Mouse (Mus musculus) CH12.LX (cell line): ENCODE data around the gene Slc9a3r1. TPM values are rescaled to one million over a fixed set of nuclear protein-coding genes. Genes with fewer than 3 reads are reported as not detected.

Experiments used
- DNase-seq: peaks from one replicate; pipeline ENCODE4 v3.0.0-alpha.2; 2013; ENCODE audit errors: extremely low read depth
- H3K27ac ChIP-seq: 2 replicates; pipeline ENCODE4 v1.5.1; 2012; ENCODE audit warnings: low read depth, mild to moderate bottlenecking, control low read depth, moderate library complexity; ENCODE audit not compliant: insufficient read depth
- H3K27me3 ChIP-seq: replicated peaks from 2 replicates; pipeline ENCODE3; 2012; ENCODE audit warnings: inconsistent platforms
- H3K36me3 ChIP-seq, 2 experiments: replicated peaks in 1 of 2; 2 replicates each; pipeline versions ENCODE3 to v1.6.1; 2012; ENCODE audit warnings: inconsistent platforms in 1 of 2, low read length in 1 of 2, mild to moderate bottlenecking in 1 of 2, mixed read lengths in 1 of 2, moderate library complexity in 1 of 2; ENCODE audit not compliant: control insufficient read depth in 1 of 2, insufficient read depth in 1 of 2
- H3K4me1 ChIP-seq, 2 experiments: 2 replicates each; pipeline ENCODE4 v1.6.1; 2012; ENCODE audit warnings: inconsistent platforms in 1 of 2, moderate library complexity in 1 of 2; ENCODE audit not compliant: insufficient read depth in 2 of 2, control insufficient read depth in 1 of 2
- H3K4me2 ChIP-seq: 2 replicates; pipeline ENCODE4 v1.6.1; 2012; ENCODE audit warnings: low read depth, mild to moderate bottlenecking, control low read depth; ENCODE audit not compliant: poor library complexity, insufficient read depth, severe bottlenecking
- H3K4me3 ChIP-seq, 3 experiments: fragments of 150-350 bp in 1 of 3; sonication (generic) in 1 of 3; replicated peaks in 1 of 3; 2 replicates each; pipeline versions ENCODE3 to v1.5.1; 2011 to 2012; ENCODE audit warnings: low read depth in 2 of 3, low read length in 2 of 3, mild to moderate bottlenecking in 2 of 3, moderate library complexity in 2 of 3, control low read depth in 1 of 3, improper control_type of control experiment in 1 of 3, inconsistent platforms in 1 of 3, mixed read lengths in 1 of 3; ENCODE audit not compliant: poor library complexity in 1 of 3
- H3K79me2 ChIP-seq: replicated peaks from 2 replicates; pipeline ENCODE4 v1.6.1; 2012; ENCODE audit warnings: mild to moderate bottlenecking, moderate library complexity; ENCODE audit not compliant: control insufficient read depth, poor library complexity, insufficient read depth, severe bottlenecking; ENCODE audit errors: extremely low read depth
- H3K9ac ChIP-seq: 2 replicates; pipeline ENCODE4 v1.6.1; 2012; ENCODE audit warnings: low read depth, mild to moderate bottlenecking, control low read depth, moderate library complexity; ENCODE audit not compliant: insufficient read depth
- H3K9me3 ChIP-seq: replicated peaks from 2 replicates; pipeline ENCODE3; 2012; ENCODE audit warnings: low read length, inconsistent platforms, mixed read lengths
- BHLHE40 ChIP-seq: IDR thresholded peaks from 2 replicates; pipeline ENCODE4 v1.6.1; 2011; ENCODE audit warnings: mild to moderate bottlenecking, low read depth, low read length, improper control_type of control experiment
- CHD2 ChIP-seq: IDR thresholded peaks from 2 replicates; pipeline ENCODE4 v1.6.1; 2011; ENCODE audit warnings: low read length, improper control_type of control experiment
- E2F4 ChIP-seq: IDR thresholded peaks from 2 replicates; pipeline ENCODE4 v1.6.1; 2011; ENCODE audit warnings: low read depth, low read length, improper control_type of control experiment; ENCODE audit not compliant: insufficient replicate concordance
- ELF1 ChIP-seq: IDR thresholded peaks from 2 replicates; pipeline ENCODE4 v1.6.1; 2014; ENCODE audit warnings: low read depth, mild to moderate bottlenecking, inconsistent platforms, low read length, improper control_type of control experiment
- EP300 ChIP-seq: IDR thresholded peaks from 2 replicates; pipeline ENCODE4 v1.6.1; 2011; ENCODE audit warnings: low read length, improper control_type of control experiment
- HCFC1 ChIP-seq: IDR thresholded peaks from 2 replicates; pipeline ENCODE4 v1.6.1; 2012; ENCODE audit warnings: low read depth, mild to moderate bottlenecking, inconsistent platforms, low read length, improper control_type of control experiment
- IRF4 ChIP-seq: IDR thresholded peaks from 2 replicates; pipeline ENCODE4 v1.6.1; 2014; ENCODE audit warnings: low read depth, mild to moderate bottlenecking, inconsistent platforms, low read length, improper control_type of control experiment
- JUN ChIP-seq: IDR thresholded peaks from 2 replicates; pipeline ENCODE4 v1.6.1; 2011; ENCODE audit warnings: low read depth, mild to moderate bottlenecking, low read length, improper control_type of control experiment, moderate library complexity; ENCODE audit not compliant: insufficient read depth
- JUND ChIP-seq: conservative IDR thresholded peaks from 2 replicates; pipeline ENCODE4 v1.6.1; 2011; ENCODE audit warnings: low read depth, low read length, improper control_type of control experiment
- KAT2A ChIP-seq: IDR thresholded peaks from 2 replicates; pipeline ENCODE4 v1.6.1; 2012; ENCODE audit warnings: low read length, improper control_type of control experiment, inconsistent platforms; ENCODE audit not compliant: insufficient replicate concordance
- MAZ ChIP-seq: IDR thresholded peaks from 2 replicates; pipeline ENCODE4 v1.6.1; 2012; ENCODE audit warnings: low read depth, mild to moderate bottlenecking, inconsistent platforms, low read length, improper control_type of control experiment, moderate library complexity
- MEF2A ChIP-seq: IDR thresholded peaks from 2 replicates; pipeline ENCODE4 v1.6.1; 2014; ENCODE audit warnings: low read depth, mild to moderate bottlenecking, inconsistent platforms, low read length, improper control_type of control experiment, borderline replicate concordance
- MXI1 ChIP-seq: IDR thresholded peaks from 2 replicates; pipeline ENCODE4 v1.6.1; 2011; ENCODE audit warnings: mild to moderate bottlenecking, low read depth, low read length, improper control_type of control experiment
- NELFE ChIP-seq: IDR thresholded peaks from 2 replicates; pipeline ENCODE4 v1.6.1; 2011; ENCODE audit warnings: low read depth, low read length, improper control_type of control experiment
- NRF1 ChIP-seq: IDR thresholded peaks from 2 replicates; pipeline ENCODE4 v1.6.1; 2014; ENCODE audit warnings: low read depth, mild to moderate bottlenecking, inconsistent platforms, low read length, improper control_type of control experiment, moderate library complexity
- POLR2A ChIP-seq: IDR thresholded peaks from 2 replicates; pipeline ENCODE4 v1.6.1; 2011; ENCODE audit warnings: low read depth, mild to moderate bottlenecking, improper control_type of control experiment, low read length
- POLR2AphosphoS2 ChIP-seq: IDR thresholded peaks from 2 replicates; pipeline ENCODE4 v1.6.1; 2011; ENCODE audit warnings: low read depth, low read length, improper control_type of control experiment
- SIN3A ChIP-seq: IDR thresholded peaks from 2 replicates; pipeline ENCODE4 v1.6.1; 2012; ENCODE audit warnings: low read length, improper control_type of control experiment, inconsistent platforms
- TBP ChIP-seq: conservative IDR thresholded peaks from 2 replicates; pipeline ENCODE4 v1.6.1; 2011; ENCODE audit warnings: low read depth, low read length, improper control_type of control experiment
- TCF12 ChIP-seq: IDR thresholded peaks from 2 replicates; pipeline ENCODE4 v1.6.1; 2014; ENCODE audit warnings: low read depth, mild to moderate bottlenecking, inconsistent platforms, low read length, improper control_type of control experiment
- USF1 ChIP-seq: IDR thresholded peaks from 2 replicates; pipeline ENCODE4 v1.6.1; 2014; ENCODE audit warnings: low read depth, mild to moderate bottlenecking, inconsistent platforms, low read length, improper control_type of control experiment
- USF2 ChIP-seq: conservative IDR thresholded peaks from 2 replicates; pipeline ENCODE4 v1.6.1; 2011; ENCODE audit warnings: low read depth, low read length, improper control_type of control experiment
- ZMIZ1 ChIP-seq: IDR thresholded peaks from 2 replicates; pipeline ENCODE4 v1.6.1; 2012; ENCODE audit warnings: low read depth, mild to moderate bottlenecking, inconsistent platforms, low read length, improper control_type of control experiment
- ZNF384 ChIP-seq: IDR thresholded peaks from 2 replicates; pipeline ENCODE4 v1.6.1; 2012; ENCODE audit warnings: low read depth, low read length, improper control_type of control experiment, inconsistent platforms
- dilution Hi-C: fragments of 300-500 bp; cut with MboI; formaldehyde crosslinking; loops from 2 replicates; pipeline ENCODE4 v1.14.3; 2020; ENCODE audit warnings: low sequenced_read_pairs; ENCODE audit not compliant: extremely low pct_unique_long_range_greater_than_20kb, extremely low pct_ligation_motif_present
- in situ Hi-C: fragments of 300-500 bp; cut with MboI; formaldehyde crosslinking; loops from 3 replicates; pipeline ENCODE4 v1.14.3; 2019; ENCODE audit warnings: low sequenced_read_pairs, low pct_ligation_motif_present, low pct_unique_long_range_greater_than_20kb, mixed read lengths
- polyA plus RNA-seq: library from polyadenylated mRNA; unstranded; fragments of >175 nt; gene quantifications from 2 replicates; pipeline ENCODE4 v1.2.1, GENCODE M21; 2012; ENCODE audit warnings: low read depth; ENCODE audit not compliant: insufficient read length
- total RNA-seq, 2 experiments: library from RNA; depleted of rRNA; stranded (reverse); fragments of 300-350 nt in 1 of 2; fragments of >200 nt in 1 of 2; gene quantifications; 2 replicates each; pipeline ENCODE4 v1.2.3; 2012 to 2014

The Slc9a3r1 gene
- total RNA-seq (2012; rRNA removed) (69.0 and 70.1 TPM in 2 replicates), total RNA-seq (2014; rRNA removed) (43.5 and 51.9 TPM in 2 replicates), polyA plus RNA-seq (63.7 and 64.6 TPM in 2 replicates)

DNA sequence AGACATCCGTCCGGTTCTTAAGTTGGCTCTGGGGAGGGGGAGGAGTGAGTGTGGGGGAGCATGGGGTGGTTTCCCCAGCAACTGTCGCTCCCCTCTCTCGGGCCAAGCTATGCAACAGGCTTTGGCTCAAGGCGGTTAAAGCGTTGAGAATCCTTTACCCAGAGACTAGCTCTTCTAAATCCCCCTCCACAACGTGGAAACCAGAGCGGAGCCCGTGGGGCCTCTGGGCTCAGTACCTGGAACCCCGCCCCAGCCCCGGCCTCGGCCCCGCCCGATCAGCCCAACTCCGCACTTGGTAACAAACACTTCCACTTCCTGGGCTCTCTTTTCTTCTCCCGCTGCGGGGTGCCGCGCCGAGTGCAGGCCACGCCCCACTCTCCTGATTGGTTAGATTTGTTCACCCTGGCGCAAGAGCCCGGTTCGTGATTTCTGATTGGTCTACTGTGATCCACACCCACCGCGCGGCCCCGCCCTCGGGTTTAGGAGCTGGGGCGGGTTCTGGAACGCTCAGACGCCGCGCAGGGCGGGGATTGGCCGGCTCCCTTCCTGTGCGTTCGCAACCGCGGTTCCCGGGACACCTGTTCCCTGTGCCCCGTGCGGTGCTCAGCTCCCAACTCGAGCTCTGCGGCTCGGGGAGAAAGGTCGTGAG is at the start of gene Slc9a3r1:
TSS of gene Slc9a3r1 (plus strand) at position 510 of the 649 bp plus-strand sequence.
- H3K27ac ChIP-seq = peak within 1 kb of the TSS; percentile 36
- DNase-seq = peak; percentile 100
- peaks cover 0 to 26% of the 10 kb centered on the region in 2 experiments for H3K36me3 ChIP-seq
- TF ChIP-seq MAZ = peak; percentile 87
- TF ChIP-seq CHD2 = peak; percentile 30; the same call in 1 of the 2 replicates
- peak; percentile 38; the same call in 1 of the 2 replicates for TF ChIP-seq E2F4
- TF ChIP-seq POLR2AphosphoS2 = peak; percentile 89
- TF ChIP-seq TBP = peak; percentile 80
- peak; percentile 97 for TF ChIP-seq ZMIZ1
- TF ChIP-seq USF2 = no peak
- TF ChIP-seq BHLHE40 = peak; percentile 13; the same call in 1 of the 2 replicates
- no peak for TF ChIP-seq EP300
- no peak for TF ChIP-seq USF1
- TF ChIP-seq ELF1 = peak; percentile 90
- TF ChIP-seq TCF12 = peak; percentile 65
- TF ChIP-seq MEF2A = no peak; the same call in 1 of the 2 replicates
- peak; percentile 48; the same call in 1 of the 2 replicates for TF ChIP-seq SIN3A
- TF ChIP-seq JUND = no peak
- TF ChIP-seq HCFC1 = peak; percentile 56; the same call in 1 of the 2 replicates
- peak; percentile 55 for TF ChIP-seq NRF1
- TF ChIP-seq ZNF384 = no peak
- TF ChIP-seq NELFE = peak; percentile 98
- TF ChIP-seq IRF4 = no peak; the same call in 1 of the 2 replicates
- no peak for TF ChIP-seq KAT2A
- peak; percentile 18; the same call in 1 of the 2 replicates for TF ChIP-seq MXI1
- TF ChIP-seq JUN = no peak
- peak; percentile 100 for TF ChIP-seq POLR2A
- peaks cover 40% of the 10 kb centered on the region for H3K79me2 ChIP-seq
- H3K27me3 ChIP-seq = no peaks in the 10 kb centered on the region
- peak within 1 kb of the TSS; percentile 69 to 98 (median 86) for H3K4me3 ChIP-seq
- peaks cover 20 to 59% of the 10 kb centered on the region in 2 experiments for H3K4me1 ChIP-seq
- H3K9ac ChIP-seq = peak within 1 kb of the TSS; percentile 46
- dilution Hi-C loops = no loop called here
- peaks cover 8% of the 10 kb centered on the region for H3K9me3 ChIP-seq
- in situ Hi-C loops = loop anchor here (5.0 kb wide), 3 partner anchors 34 to 109 kb away; no protein-coding TSS in a partner anchor
- H3K4me2 ChIP-seq = peak within 1 kb of the TSS; percentile 77
